Mouse (Mus musculus) yolk sac, embryonic 10.5 days (tissue): Measurements from ENCODE around the gene Spata5.
"Not testable (repeated sequence)": the region's sequence is repeated elsewhere in the genome, so short reads cannot be mapped to it uniquely, and the experiment has no call there.

Experiments
- DNase-seq: peaks from one replicate; pipeline ENCODE4 v3.0.0-alpha.2; 2017; ENCODE audit warnings: low spot score

Gene Spata5

GRCm38 (mm10) chr3:37510055-37511032 lies 90.6 kb downstream of the Spata5 start:
- peak; percentile 52 for DNase-seq

- DNase-seq: peak; percentile 25
Measured at GRCm38 (mm10) chr3:37515485-37515884, 95.8 kb downstream of the Spata5 start.

GRCm38 (mm10) chr3:37516379-37516778 lies 96.7 kb downstream of the Spata5 start:
- no peak for DNase-seq

- no peak for DNase-seq
Measured at GRCm38 (mm10) chr3:37518611-37519010, 98.9 kb downstream of the Spata5 start.

GRCm38 (mm10) chr3:37520334-37521023 lies 100.8 kb downstream of the Spata5 start:
- no peak for DNase-seq

GRCm38 (mm10) chr3:37532079-37532478 lies 112.4 kb downstream of the Spata5 start:
- DNase-seq: no peak

- DNase-seq: not testable (repeated sequence)
Measured at GRCm38 (mm10) chr3:37540701-37541100, 121.0 kb downstream of the Spata5 start.

GRCm38 (mm10) chr3:37546351-37546750 lies 126.7 kb downstream of the Spata5 start:
- DNase-seq: no peak

- no peak for DNase-seq
Measured at GRCm38 (mm10) chr3:37550190-37550589, 130.5 kb downstream of the Spata5 start.

- DNase-seq: no peak
Measured at GRCm38 (mm10) chr3:37550594-37550993, 130.9 kb downstream of the Spata5 start.

- DNase-seq: no peak
Measured at GRCm38 (mm10) chr3:37551486-37551885, 131.8 kb downstream of the Spata5 start.

- DNase-seq: no peak
Measured at GRCm38 (mm10) chr3:37552244-37552643, 132.5 kb downstream of the Spata5 start.

- DNase-seq: no peak
Measured at GRCm38 (mm10) chr3:37553371-37554033, 133.8 kb downstream of the Spata5 start.

- DNase-seq: no peak
Measured at GRCm38 (mm10) chr3:37556412-37557113, 136.9 kb downstream of the Spata5 start.

GRCm38 (mm10) chr3:37557741-37558479 lies 138.2 kb downstream of the Spata5 start:
- DNase-seq: no peak

GRCm38 (mm10) chr3:37559339-37559738 lies 139.6 kb downstream of the Spata5 start:
- DNase-seq: no peak

GRCm38 (mm10) chr3:37561466-37561865 lies 141.8 kb downstream of the Spata5 start:
- no peak for DNase-seq

GRCm38 (mm10) chr3:37566097-37566496 lies 146.4 kb downstream of the Spata5 start:
- no peak for DNase-seq

GRCm38 (mm10) chr3:37567505-37567904 lies 147.8 kb downstream of the Spata5 start:
- no peak for DNase-seq

- DNase-seq: no peak
Measured at GRCm38 (mm10) chr3:37568780-37569179, 149.1 kb downstream of the Spata5 start.
